Mouse (Mus musculus) subcutaneous adipose tissue, adult 2 months (tissue): ENCODE data around the gene Fam169b. TPM values are rescaled to one million over a fixed set of nuclear protein-coding genes. Genes with fewer than 3 reads are reported as not detected.

Experiments used
- polyA plus RNA-seq: library from polyadenylated mRNA; depleted of rRNA; stranded (reverse); fragments of >200 nt; gene quantifications from 2 replicates; pipeline ENCODE4 v1.2.3, GENCODE M21; 2012; ENCODE audit warnings: low replicate concordance; rRNA removed

Fam169b gene
- 0.33 and 0.93 TPM in 2 replicates for polyA plus RNA-seq

DNA sequence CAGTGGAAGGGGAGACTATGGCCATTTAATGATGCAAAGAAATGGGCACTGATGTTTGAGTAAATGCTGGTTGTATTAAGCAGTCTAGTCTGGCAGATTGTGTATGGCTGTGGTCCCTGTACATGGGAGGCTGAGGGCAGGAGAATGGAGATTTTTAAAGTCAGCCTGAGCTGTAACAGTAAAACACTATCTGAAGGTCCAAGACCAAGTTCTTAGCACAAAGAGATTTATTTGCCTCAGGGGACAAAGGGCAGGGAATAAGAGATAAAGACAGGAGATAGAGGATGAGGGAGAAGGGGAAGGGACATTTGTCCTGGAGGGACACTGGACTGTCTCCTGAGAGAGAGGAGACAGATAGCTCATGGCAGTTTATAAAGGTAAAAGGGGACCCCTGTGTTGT, at the start of gene Fam169b:
Gene Fam169b, plus strand, starts transcription at position 325 of the 400 bp plus-strand sequence.

GRCm38 (mm10) chr7:68264028-68264453, 9.6 kb upstream of the Fam169b start, which contains the start of gene Pgpep1l:
TSS of gene Pgpep1l (minus strand) at chr7:68264233.

Other genes starting within 250 kb of the Fam169b start
- gene Pgpep1l, start 9.6 kb upstream of the Fam169b start, polyA plus RNA-seq: not detected in 2 replicates